Mouse (Mus musculus) thymus, postnatal 10 days (tissue): ENCODE results near the gene Slc12a4.
A peak's percentile ranks its signal among the peaks of the same experiment; 100 is the strongest.

Experiments used
- DNase-seq, 2 experiments: peaks; one replicate each; pipeline ENCODE4 v3.0.0; 2021; ENCODE audit warnings: low spot score in 2 of 2

Gene Slc12a4

GRCm38 (mm10) chr8:105969367-105969766, 3.5 kb upstream of the Slc12a4 start:
- DNase-seq = no peak

DNA sequence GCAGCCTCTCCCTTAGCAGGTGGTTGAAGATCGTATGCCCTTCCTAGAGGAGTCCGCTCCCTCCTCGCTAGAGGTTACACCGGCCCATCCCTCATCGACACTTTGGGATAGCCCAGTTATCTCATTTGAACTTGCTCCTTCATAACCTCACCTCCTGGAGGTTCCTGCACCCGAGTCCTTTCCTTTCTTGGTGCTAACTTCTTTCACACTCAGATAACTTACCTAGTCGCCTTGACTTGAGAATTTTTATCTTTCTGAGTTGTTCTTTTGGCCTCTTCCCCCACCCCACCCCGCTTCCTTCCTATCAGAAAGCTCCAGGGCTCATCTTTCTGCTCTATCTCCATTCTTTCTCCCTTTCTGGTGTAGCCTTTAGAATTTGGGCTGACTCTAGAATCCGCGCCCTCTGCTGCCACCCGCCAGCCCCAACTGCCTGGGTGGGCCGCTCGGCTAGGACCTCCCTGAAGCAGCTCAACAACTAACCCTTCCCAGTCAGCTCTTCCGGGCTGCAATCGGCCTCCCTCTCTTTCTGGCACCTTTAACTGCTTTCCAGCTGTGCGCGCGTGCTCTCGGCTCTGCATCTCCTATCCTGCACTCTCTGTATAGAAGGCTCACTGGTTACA, 905 bp upstream of the Slc12a4 start:
- DNase-seq = peak in 1 of 2 experiments; percentile 42

DNA sequence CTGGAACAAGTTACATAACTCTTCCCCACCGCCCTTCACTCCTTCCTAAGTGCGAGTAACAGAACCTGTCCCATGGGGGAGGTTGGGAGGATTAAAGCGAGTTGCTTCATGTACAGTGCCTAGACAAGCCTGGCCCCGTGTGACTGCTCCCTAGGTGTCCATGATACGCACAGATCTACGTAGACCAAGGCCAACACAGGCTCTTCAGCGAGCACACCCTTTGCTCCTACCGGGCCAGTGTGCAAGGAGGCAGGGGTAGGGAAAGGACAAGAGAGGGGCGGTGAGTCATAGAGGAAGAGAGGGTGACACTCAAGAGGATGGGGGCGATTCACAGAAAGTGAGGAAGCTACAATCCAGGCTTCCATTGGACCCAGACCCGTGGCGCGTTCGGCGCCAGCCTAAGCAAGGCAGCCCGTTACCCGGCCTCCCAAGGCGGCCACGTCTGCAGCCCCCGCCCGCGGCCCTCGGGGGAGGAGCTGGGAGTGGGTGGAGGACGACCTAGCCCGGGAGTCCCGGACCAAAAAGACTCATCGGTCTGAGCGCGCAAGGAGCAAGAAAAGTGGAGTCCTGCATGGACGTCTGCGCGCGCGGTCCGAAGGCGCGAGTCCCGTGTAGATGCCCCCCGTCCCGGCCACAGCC, 512 bp downstream of the Slc12a4 start:
- DNase-seq = peak; percentile 50 to 59

DNA sequence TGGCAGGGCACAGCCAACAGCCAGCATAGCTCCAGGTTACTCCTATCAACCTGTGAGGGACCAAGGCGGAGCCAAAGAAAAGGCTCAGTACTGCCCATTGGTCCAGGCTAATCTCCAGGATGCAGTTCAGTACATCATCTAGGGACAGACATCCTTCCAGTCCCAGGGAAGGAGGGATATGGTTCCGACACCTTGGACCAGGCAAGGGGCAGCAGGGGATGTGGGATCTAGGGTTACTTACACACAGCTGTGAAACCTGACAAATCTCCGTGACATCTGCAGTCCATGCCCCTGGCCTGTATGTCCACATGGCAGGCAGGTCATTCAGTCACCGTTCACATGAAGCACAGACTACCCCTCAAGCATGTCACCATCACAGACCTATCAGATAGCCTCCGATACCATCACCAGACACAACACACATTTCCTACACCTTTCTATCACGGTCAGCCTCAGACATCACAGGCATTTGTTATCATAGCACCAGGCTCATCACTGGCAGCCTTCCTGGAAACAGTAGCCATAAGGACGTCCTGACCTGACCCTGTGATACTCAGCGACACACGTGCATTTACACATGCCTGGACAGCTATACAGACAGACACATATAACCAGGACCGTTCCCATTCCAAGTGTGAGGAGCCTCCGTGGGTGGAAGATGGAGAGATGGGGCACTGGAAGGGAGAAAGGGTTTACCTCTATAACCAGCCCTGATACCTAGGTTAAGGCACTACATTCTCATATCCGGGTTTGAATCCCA, 1.2 kb downstream of the Slc12a4 start:
- no peak for DNase-seq

DNA sequence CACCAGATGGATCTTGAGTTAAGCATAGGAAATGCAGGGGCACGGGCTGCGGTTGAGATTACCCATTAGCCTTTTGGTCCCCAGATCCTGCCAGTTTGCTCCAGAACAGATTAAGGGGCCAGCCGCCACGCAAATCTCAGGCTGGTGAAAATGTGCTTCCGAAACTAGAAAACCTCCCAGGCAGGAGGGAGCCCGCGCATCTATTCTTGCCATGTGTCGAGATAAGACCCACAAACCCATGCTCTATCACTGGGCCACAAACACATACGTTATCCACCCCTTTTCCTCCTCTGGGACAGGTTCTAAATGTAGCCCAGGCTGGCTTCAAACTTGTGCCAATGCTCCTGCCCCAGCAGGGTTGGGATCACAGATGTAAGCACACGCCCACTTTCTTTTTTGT, 4.4 kb downstream of the Slc12a4 start:
- no peak for DNase-seq

GRCm38 (mm10) chr8:105961101-105961500, 4.8 kb downstream of the Slc12a4 start:
- DNase-seq = no peak

- DNase-seq = no peak
These were observed 6.5 kb downstream of the Slc12a4 start for GRCm38 (mm10) chr8:105959350-105959749.

DNA sequence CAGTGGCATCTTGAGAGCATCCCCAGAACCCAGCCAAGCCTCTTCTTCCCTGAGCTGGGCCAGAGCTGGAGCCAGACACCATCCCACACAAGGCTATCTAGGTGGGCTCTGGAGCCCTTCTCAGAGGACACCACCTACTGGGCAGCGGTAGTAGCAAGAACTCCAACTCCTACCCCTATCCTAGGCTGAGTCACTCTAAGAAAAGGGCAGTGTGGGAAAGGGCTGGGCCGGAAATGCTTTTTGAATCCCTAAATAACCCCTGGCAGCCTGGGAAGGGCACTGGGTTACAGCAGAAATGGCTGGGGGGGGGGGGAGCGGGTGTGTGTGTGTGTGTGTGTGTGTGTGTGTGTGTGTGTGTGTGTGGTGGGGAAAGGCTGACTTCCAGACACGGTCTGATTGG, 8.1 kb downstream of the Slc12a4 start:
- no peak for DNase-seq

- DNase-seq = no peak
These were observed 9.3 kb downstream of the Slc12a4 start for GRCm38 (mm10) chr8:105956556-105956955.

DNA sequence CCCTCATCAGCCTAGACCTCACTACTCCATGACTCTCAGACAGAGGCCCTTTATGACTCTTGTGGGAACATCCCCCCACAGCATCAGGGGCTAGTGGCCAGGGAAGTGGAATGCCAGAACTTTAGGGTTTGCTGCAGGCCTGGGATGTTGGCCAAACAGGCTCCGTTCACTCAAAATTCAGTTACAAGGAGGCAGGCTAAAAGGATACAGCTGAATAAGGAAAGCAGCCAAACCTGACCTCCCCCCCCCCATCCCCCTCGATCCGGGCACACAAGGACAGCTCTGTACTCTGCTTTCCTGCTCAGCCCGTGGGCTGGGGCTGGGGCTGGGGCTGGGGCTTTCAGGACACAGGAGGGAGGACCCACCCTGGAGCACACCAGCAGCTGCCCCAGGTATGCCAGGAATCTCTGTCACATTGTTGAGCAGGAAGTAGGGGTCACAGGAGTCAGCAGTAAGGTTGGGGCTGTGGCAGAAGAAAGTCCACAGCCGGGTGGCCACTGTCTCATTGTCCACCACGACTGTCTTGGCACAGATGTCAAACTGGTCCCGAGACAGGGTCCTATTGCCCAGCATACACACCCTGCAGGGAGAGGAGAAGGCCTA, 14.7 kb downstream of the Slc12a4 start:
- no peak for DNase-seq

DNA sequence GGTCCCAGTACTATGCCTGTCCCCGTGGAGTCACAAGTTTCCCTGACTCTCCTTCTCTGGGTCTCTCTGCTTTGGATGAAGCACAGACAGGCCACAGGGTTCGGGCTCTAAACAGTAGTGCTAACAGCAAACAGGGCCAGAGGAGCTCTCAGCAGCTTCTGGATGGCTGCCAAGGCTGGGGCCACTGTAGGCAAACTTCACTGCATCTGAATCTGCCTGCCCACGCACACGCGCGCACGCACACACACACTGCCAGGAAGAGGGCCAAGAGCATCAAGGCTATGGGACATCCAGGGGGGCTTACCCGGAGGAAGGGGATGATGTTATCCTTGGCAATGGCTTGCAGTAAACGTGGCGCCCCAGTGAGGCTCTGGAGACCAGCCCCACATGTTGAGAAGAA, 16.5 kb downstream of the Slc12a4 start:
- DNase-seq = no peak

DNA sequence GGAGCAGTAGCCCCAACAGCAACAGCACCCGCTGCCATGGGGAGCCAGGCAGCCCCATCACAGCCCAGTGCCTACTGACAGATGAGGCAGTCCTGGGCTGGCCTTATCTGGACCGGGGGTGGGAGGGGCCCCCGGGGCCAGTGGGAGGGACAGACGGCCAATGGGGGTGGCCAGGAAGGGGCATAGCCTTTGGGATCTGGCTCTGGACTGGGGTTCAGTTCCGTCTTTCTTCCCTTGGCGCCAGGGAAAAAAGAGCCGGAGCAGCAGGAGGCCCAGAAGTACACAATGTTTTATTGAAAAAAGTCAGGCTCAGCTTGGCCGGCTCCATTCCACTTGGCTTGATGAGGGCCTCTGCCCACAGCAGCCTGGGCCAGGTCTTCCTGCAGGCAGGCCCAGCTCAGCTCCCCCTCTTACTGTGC, 22.6 kb downstream of the Slc12a4 start, which contains the start of gene Lcat:
Lcat (minus strand) TSS at position 62 of the 419 bp plus-strand sequence.
- DNase-seq = no peak

- no peak for DNase-seq
These were observed 23.4 kb downstream of the Slc12a4 start for GRCm38 (mm10) chr8:105942542-105942941.

DNA sequence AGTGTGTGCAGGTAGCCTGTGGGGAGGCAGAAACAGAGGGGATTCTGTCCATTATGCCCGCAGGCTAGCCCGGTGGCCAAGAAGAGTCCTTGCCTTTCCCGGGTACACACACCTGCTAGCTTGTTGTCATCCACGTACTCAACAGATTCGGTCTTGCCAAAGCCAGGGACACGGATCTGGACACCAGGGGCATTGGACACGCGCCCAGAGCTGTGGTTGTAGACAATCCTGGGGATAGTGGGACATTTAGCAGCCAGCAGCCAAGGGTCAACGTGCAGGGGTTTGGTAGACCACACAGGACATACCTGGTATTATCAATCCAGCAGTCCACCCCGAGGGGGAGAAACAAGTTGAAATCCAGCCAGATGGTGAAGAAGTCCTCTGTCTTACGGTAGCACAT, 23.9 kb downstream of the Slc12a4 start:
- no peak for DNase-seq

DNA sequence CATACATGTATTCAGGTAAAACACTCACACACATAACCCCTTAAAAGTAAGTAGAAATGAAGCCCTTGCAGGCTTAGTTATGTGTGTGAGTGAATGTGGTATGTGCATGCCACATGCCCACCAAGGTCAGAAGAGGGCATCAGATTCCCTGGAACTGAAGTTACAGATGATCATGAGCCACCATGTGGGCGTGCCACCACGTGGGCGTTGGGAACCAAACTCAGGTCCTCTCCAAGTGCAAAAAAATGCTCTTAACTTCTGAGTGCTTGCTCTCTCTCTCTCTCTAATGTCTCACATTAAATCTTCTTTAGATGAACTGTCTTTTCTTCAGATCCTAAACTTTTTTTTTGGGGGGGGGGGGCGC, 27.6 kb downstream of the Slc12a4 start, which contains the start of gene Psmb10:
Psmb10 (minus strand) TSS at position 139 of the 364 bp plus-strand sequence.
- no peak for DNase-seq

GRCm38 (mm10) chr8:105937496-105938305, 28.2 kb downstream of the Slc12a4 start:
- DNase-seq = peak; percentile 30 to 49

DNA sequence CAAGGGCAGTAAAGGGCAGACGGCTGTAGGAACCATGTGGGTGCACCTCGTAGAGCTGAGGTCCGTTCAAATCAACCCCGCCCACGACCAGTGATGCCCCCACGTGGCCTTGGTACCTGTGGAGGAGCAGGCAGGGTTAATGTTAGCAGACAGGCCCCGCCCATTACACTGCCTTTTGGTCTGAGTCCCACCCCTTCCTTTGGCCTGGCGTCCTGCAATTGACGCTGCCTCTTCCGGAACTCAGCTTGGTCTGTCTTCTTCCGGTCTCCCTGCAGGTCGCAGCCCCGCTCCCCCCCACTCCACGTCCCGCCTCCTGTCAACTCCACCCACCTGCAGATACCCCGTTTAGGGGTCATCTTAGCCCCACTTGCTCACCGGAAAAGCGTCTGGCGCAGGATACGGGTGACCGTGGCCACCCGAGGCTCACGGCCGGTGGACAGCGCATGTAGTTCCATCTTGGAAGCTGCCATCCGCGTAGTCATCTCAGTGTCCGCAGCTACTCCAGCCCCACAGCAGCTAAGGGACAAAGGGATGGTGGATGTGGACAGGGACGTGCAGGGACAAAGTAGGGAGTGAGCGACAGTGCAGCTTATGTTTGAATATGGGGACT, 28.9 kb downstream of the Slc12a4 start:
- DNase-seq = peak; percentile 47 to 57

DNA sequence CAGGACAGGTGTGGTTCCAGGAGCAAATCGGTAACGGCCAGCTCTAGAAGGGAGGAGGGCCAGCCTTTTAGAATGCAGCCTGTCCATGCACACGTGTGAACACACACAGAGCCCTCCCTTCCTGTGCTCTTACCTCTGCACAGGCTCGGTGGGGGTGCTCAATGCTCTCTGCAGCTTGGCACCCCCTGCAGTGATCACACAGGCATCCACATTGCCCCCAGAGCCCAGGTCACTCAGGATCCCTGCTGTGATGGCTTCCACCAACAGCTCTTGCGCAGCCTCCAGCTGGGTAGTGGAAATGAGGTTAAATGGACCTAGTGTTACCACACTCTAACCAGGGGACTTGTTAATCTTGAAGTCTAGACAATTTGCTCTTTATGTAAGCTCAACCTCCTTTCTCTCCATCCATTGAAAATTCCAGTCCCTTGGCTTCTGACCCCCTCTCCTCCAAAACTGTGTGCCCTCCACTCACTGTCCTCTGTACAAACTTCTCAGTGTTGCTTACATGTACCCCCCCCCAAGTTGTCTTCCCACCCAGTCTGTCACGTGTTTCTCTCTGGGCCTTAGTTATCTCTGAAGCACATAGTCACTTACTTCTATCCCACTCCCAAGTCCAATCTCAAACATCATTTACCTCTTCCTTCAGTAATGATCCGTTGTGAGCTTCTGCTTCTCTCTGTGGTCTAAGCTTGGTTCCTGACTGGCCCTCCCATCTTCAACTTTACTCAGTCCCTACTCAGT, 29.9 kb downstream of the Slc12a4 start:
- DNase-seq = no peak

DNA sequence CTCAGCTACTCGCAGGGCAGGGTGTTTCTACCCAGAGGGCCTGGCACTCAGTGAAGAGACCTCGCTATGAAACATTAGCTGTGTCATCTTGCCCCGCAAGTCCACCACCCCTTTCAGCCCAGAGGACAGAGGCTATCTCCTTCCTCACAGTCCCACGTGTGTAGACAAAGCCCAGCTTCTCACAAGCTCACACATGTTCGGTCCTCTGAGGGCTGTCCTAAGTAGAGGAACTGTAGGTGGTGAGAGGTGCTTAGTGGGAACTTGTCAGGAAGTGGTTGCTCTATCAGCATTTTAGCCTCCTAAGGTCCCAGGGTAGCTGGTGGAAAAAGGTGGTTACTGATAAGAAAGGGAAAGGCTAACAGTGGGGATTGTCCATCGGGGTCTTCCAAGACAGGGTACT, 30.8 kb downstream of the Slc12a4 start:
- no peak for DNase-seq

DNA sequence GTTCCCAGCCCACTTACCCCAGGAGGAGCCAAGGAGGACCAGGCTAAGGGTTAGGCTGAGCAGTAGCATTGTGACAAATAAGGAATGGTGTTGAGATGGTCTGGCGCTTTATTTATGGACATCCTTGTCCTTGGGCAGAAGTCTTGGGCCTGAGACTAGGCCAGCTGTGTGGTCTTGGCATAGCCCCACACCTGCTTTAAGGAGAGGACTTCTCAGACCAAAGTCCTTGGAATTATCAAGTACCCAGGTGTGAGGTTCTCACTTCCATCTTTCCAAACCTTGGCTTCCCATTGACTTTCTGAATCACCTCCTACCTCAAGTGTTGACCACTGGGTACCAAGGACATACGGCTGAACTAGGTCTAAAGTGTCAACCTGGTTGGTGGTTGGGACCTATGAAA, 32.1 kb downstream of the Slc12a4 start, which contains the start of gene Ctrl:
Ctrl (minus strand) TSS at position 101 of the 400 bp plus-strand sequence.
- DNase-seq = no peak
